Mouse (Mus musculus) CH12.LX (cell line): ENCODE results near the gene S100a10. TPM values are rescaled to one million over a fixed set of nuclear protein-coding genes. Genes with fewer than 3 reads are reported as not detected.
"Not testable (repeated sequence)": the region's sequence is repeated elsewhere in the genome, so short reads cannot be mapped to it uniquely, and the experiment has no call there.

Experiments used
- DNase-seq: peaks from one replicate; pipeline ENCODE4 v3.0.0-alpha.2; 2013; ENCODE audit errors: extremely low read depth
- H3K27ac ChIP-seq: 2 replicates; pipeline ENCODE4 v1.5.1; 2012; ENCODE audit warnings: low read depth, mild to moderate bottlenecking, control low read depth, moderate library complexity; ENCODE audit not compliant: insufficient read depth
- H3K27me3 ChIP-seq: replicated peaks from 2 replicates; pipeline ENCODE3; 2012; ENCODE audit warnings: inconsistent platforms
- H3K36me3 ChIP-seq, 2 experiments: replicated peaks in 1 of 2; 2 replicates each; pipeline versions ENCODE3 to v1.6.1; 2012; ENCODE audit warnings: inconsistent platforms in 1 of 2, low read length in 1 of 2, mild to moderate bottlenecking in 1 of 2, mixed read lengths in 1 of 2, moderate library complexity in 1 of 2; ENCODE audit not compliant: control insufficient read depth in 1 of 2, insufficient read depth in 1 of 2
- H3K4me1 ChIP-seq, 2 experiments: 2 replicates each; pipeline ENCODE4 v1.6.1; 2012; ENCODE audit warnings: inconsistent platforms in 1 of 2, moderate library complexity in 1 of 2; ENCODE audit not compliant: insufficient read depth in 2 of 2, control insufficient read depth in 1 of 2
- H3K4me2 ChIP-seq: 2 replicates; pipeline ENCODE4 v1.6.1; 2012; ENCODE audit warnings: low read depth, mild to moderate bottlenecking, control low read depth; ENCODE audit not compliant: poor library complexity, insufficient read depth, severe bottlenecking
- H3K4me3 ChIP-seq, 3 experiments: fragments of 150-350 bp in 1 of 3; sonication (generic) in 1 of 3; replicated peaks in 1 of 3; 2 replicates each; pipeline versions ENCODE3 to v1.5.1; 2011 to 2012; ENCODE audit warnings: low read depth in 2 of 3, low read length in 2 of 3, mild to moderate bottlenecking in 2 of 3, moderate library complexity in 2 of 3, control low read depth in 1 of 3, improper control_type of control experiment in 1 of 3, inconsistent platforms in 1 of 3, mixed read lengths in 1 of 3; ENCODE audit not compliant: poor library complexity in 1 of 3
- H3K79me2 ChIP-seq: replicated peaks from 2 replicates; pipeline ENCODE4 v1.6.1; 2012; ENCODE audit warnings: mild to moderate bottlenecking, moderate library complexity; ENCODE audit not compliant: control insufficient read depth, poor library complexity, insufficient read depth, severe bottlenecking; ENCODE audit errors: extremely low read depth
- H3K9ac ChIP-seq: 2 replicates; pipeline ENCODE4 v1.6.1; 2012; ENCODE audit warnings: low read depth, mild to moderate bottlenecking, control low read depth, moderate library complexity; ENCODE audit not compliant: insufficient read depth
- H3K9me3 ChIP-seq: replicated peaks from 2 replicates; pipeline ENCODE3; 2012; ENCODE audit warnings: low read length, inconsistent platforms, mixed read lengths
- BHLHE40 ChIP-seq: IDR thresholded peaks from 2 replicates; pipeline ENCODE4 v1.6.1; 2011; ENCODE audit warnings: mild to moderate bottlenecking, low read depth, low read length, improper control_type of control experiment
- E2F4 ChIP-seq: IDR thresholded peaks from 2 replicates; pipeline ENCODE4 v1.6.1; 2011; ENCODE audit warnings: low read depth, low read length, improper control_type of control experiment; ENCODE audit not compliant: insufficient replicate concordance
- EP300 ChIP-seq: IDR thresholded peaks from 2 replicates; pipeline ENCODE4 v1.6.1; 2011; ENCODE audit warnings: low read length, improper control_type of control experiment
- ETS1 ChIP-seq: conservative IDR thresholded peaks from 2 replicates; pipeline ENCODE4 v1.6.1; 2012; ENCODE audit warnings: low read depth, mild to moderate bottlenecking, inconsistent platforms, low read length, improper control_type of control experiment, moderate library complexity
- IRF4 ChIP-seq: IDR thresholded peaks from 2 replicates; pipeline ENCODE4 v1.6.1; 2014; ENCODE audit warnings: low read depth, mild to moderate bottlenecking, inconsistent platforms, low read length, improper control_type of control experiment
- JUN ChIP-seq: IDR thresholded peaks from 2 replicates; pipeline ENCODE4 v1.6.1; 2011; ENCODE audit warnings: low read depth, mild to moderate bottlenecking, low read length, improper control_type of control experiment, moderate library complexity; ENCODE audit not compliant: insufficient read depth
- MEF2A ChIP-seq: IDR thresholded peaks from 2 replicates; pipeline ENCODE4 v1.6.1; 2014; ENCODE audit warnings: low read depth, mild to moderate bottlenecking, inconsistent platforms, low read length, improper control_type of control experiment, borderline replicate concordance
- MXI1 ChIP-seq: IDR thresholded peaks from 2 replicates; pipeline ENCODE4 v1.6.1; 2011; ENCODE audit warnings: mild to moderate bottlenecking, low read depth, low read length, improper control_type of control experiment
- MYC ChIP-seq: IDR thresholded peaks from 2 replicates; pipeline ENCODE4 v1.6.1; 2011; ENCODE audit warnings: low read depth, mild to moderate bottlenecking, improper control_type of control experiment, low read length
- NELFE ChIP-seq: IDR thresholded peaks from 2 replicates; pipeline ENCODE4 v1.6.1; 2011; ENCODE audit warnings: low read depth, low read length, improper control_type of control experiment
- NRF1 ChIP-seq: IDR thresholded peaks from 2 replicates; pipeline ENCODE4 v1.6.1; 2014; ENCODE audit warnings: low read depth, mild to moderate bottlenecking, inconsistent platforms, low read length, improper control_type of control experiment, moderate library complexity
- POLR2A ChIP-seq: IDR thresholded peaks from 2 replicates; pipeline ENCODE4 v1.6.1; 2011; ENCODE audit warnings: low read depth, mild to moderate bottlenecking, improper control_type of control experiment, low read length
- POLR2AphosphoS2 ChIP-seq: IDR thresholded peaks from 2 replicates; pipeline ENCODE4 v1.6.1; 2011; ENCODE audit warnings: low read depth, low read length, improper control_type of control experiment
- RCOR1 ChIP-seq: conservative IDR thresholded peaks from 2 replicates; pipeline ENCODE4 v1.6.1; 2012; ENCODE audit warnings: low read depth, mild to moderate bottlenecking, inconsistent platforms, low read length, improper control_type of control experiment
- USF1 ChIP-seq: IDR thresholded peaks from 2 replicates; pipeline ENCODE4 v1.6.1; 2014; ENCODE audit warnings: low read depth, mild to moderate bottlenecking, inconsistent platforms, low read length, improper control_type of control experiment
- USF2 ChIP-seq: conservative IDR thresholded peaks from 2 replicates; pipeline ENCODE4 v1.6.1; 2011; ENCODE audit warnings: low read depth, low read length, improper control_type of control experiment
- dilution Hi-C: fragments of 300-500 bp; cut with MboI; formaldehyde crosslinking; loops from 2 replicates; pipeline ENCODE4 v1.14.3; 2020; ENCODE audit warnings: low sequenced_read_pairs; ENCODE audit not compliant: extremely low pct_unique_long_range_greater_than_20kb, extremely low pct_ligation_motif_present
- in situ Hi-C: fragments of 300-500 bp; cut with MboI; formaldehyde crosslinking; loops from 3 replicates; pipeline ENCODE4 v1.14.3; 2019; ENCODE audit warnings: low sequenced_read_pairs, low pct_ligation_motif_present, low pct_unique_long_range_greater_than_20kb, mixed read lengths
- polyA plus RNA-seq: library from polyadenylated mRNA; unstranded; fragments of >175 nt; gene quantifications from 2 replicates; pipeline ENCODE4 v1.2.1, GENCODE M21; 2012; ENCODE audit warnings: low read depth; ENCODE audit not compliant: insufficient read length
- total RNA-seq, 2 experiments: library from RNA; depleted of rRNA; stranded (reverse); fragments of 300-350 nt in 1 of 2; fragments of >200 nt in 1 of 2; gene quantifications; 2 replicates each; pipeline ENCODE4 v1.2.3; 2012 to 2014

S100a10 gene
- total and polyA plus RNA-seq, 3 experiments = 213 to 429 (median 352) TPM

GRCm38 (mm10) chr3:93538486-93538885, 16.4 kb upstream of the S100a10 start:
- dilution Hi-C loops (no loop called here), in situ Hi-C loops (no loop called here)
- Histone ChIP-seq H3K9ac (no peak overlapping the region), H3K27me3 (no peaks in the 10 kb centered on the region), H3K36me3 (no peaks in the 10 kb centered on the region), H3K4me2 (no peak overlapping the region), H3K79me2 (no peaks in the 10 kb centered on the region), H3K4me1 (peaks cover 2 to 24% of the 10 kb centered on the region in 2 experiments; a peak in 3 of 4 replicates), H3K4me3 (no peak overlapping the region), H3K9me3 (no peaks in the 10 kb centered on the region), H3K27ac (no peak overlapping the region)
- TF ChIP-seq RCOR1 = no peak
- no peak for DNase-seq

GRCm38 (mm10) chr3:93541501-93541900, 13.4 kb upstream of the S100a10 start:
- in situ Hi-C loops = no loop called here
- Histone ChIP-seq H3K27ac (no peak overlapping the region), H3K36me3 (no peaks in the 10 kb centered on the region), H3K79me2 (no peaks in the 10 kb centered on the region), H3K4me3 (no peak overlapping the region), H3K9me3 (peaks cover 4% of the 10 kb centered on the region), H3K4me2 (no peak overlapping the region), H3K27me3 (no peaks in the 10 kb centered on the region)
- dilution Hi-C loops = no loop called here
- TF ChIP-seq POLR2AphosphoS2 (no peak), USF1 (no peak), IRF4 (no peak), USF2 (no peak), E2F4 (no peak), NRF1 (no peak), POLR2A (no peak), JUN (no peak), NELFE (no peak)
- TF ChIP-seq, all 38 proteins: peak for 0
- H3K4me1 ChIP-seq = peaks cover 8 to 26% of the 10 kb centered on the region in 2 experiments; a peak in 3 of 4 replicates
- no peak overlapping the region for H3K9ac ChIP-seq
- no peak for DNase-seq

- in situ Hi-C loops, H3K4me3 ChIP-seq, H3K9ac ChIP-seq, dilution Hi-C loops, H3K9me3 ChIP-seq, H3K27me3 ChIP-seq, H3K79me2 ChIP-seq, H3K36me3 ChIP-seq, H3K4me2 ChIP-seq: not testable (repeated sequence)
- Histone ChIP-seq H3K27ac (peak overlapping the region; percentile 65; the same call in 1 of the 2 replicates), H3K4me1 (peaks cover 8 to 25% of the 10 kb centered on the region in 2 experiments; a peak in 3 of 4 replicates)
- TF ChIP-seq MXI1 (peak; percentile 46; the same call in 1 of the 2 replicates), EP300 (peak; percentile 59), ETS1 (peak; percentile 20; the same call in 1 of the 2 replicates), MYC (0 out of 2 replicates have a peak, but pooled peaks have one; percentile 48), MEF2A (0 out of 2 replicates have a peak, but pooled peaks have one; percentile 27), BHLHE40 (peak; percentile 33; the same call in 1 of the 2 replicates)
- DNase-seq = peak; percentile 75
Measured at GRCm38 (mm10) chr3:93544170-93544569, 10.7 kb upstream of the S100a10 start.
